Mouse (Mus musculus): ENCODE measurements at regions not wholly inside any gene's neighbourhood (a gene's known extent, or its start where the extent isn't known, plus 50 kb on each side); places are given as distances from the start of the nearest gene placed in this dataset.

DNA sequence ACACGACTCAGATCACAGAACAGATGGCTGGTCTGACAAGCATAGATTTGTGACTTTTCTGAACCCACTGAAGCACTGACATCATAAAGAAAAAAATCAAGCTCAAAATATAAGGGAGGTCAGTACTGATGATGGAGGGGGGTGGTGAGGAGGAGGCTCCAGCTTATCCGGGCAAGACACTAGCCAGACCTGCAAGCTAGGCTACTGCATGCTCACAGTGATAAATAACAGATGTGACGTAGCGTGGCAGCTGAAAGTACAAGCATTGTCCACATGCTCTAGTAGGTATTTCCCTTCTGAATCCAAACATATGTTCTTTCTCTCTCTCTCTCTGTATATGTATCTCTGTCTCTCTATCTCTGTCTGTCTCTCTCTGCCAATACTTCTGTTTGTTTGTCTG, 342.7 kb downstream of the Cps1 start:
- no peak overlapping the region for H3K27ac ChIP-seq
- H3K36me3 ChIP-seq: no peaks in the 10 kb centered on the region
- H3K4me3 ChIP-seq (replicated peaks): no peak overlapping the region
- 25% methylated on average over 4 of the region's 4 CpGs for WGBS
- no peak overlapping the region for H3K4me2 ChIP-seq
- H3K9ac ChIP-seq (replicated peaks): no peak overlapping the region
- no peaks in the 10 kb centered on the region for H3K9me3 ChIP-seq
- ATAC-seq (ENCODE audit: insufficient number of reproducible peaks, insufficient read depth, low FRiP score, low TSS enrichment, low read depth): no peak; the same call in 1 of the 2 replicates
- no peaks in the 10 kb centered on the region for H3K27me3 ChIP-seq
- peaks cover 3% of the 10 kb centered on the region; the same call in 1 of the 2 replicates for H3K4me1 ChIP-seq (replicated peaks)

DNA sequence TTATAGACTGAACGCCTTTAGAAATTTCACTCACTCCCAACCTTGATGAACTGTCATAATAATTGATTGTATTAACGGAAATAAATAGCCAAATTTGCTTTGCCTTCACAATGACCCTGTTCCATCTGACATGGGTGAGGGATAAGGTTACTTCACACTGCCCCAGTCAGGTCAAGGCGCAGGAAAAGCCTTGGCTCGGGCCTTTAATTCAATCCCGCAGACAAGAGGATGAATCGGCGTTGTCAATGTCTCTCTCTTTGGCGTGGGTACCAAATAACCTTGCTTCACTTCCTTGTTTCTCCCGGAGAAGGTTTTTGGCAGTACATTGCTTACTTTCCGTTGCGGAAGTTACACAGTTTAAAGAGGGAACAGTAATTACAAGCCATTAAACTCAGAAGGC, 354.2 kb downstream of the Cps1 start:
- Histone ChIP-seq H3K4me3 (replicated peaks) (no peak overlapping the region), H3K9me3 (0 out of 2 replicates have a peak, but pooled peaks cover 5% of the 10 kb centered on the region), H3K27me3 (no peaks in the 10 kb centered on the region), H3K4me1 (replicated peaks) (no peaks in the 10 kb centered on the region), H3K36me3 (no peaks in the 10 kb centered on the region), H3K4me2 (no peak overlapping the region), H3K27ac (no peak overlapping the region), H3K9ac (replicated peaks) (no peak overlapping the region)
- no peak for ATAC-seq (ENCODE audit: insufficient number of reproducible peaks, insufficient read depth, low FRiP score, low TSS enrichment, low read depth)
- WGBS: 67% methylated on average over 11 of the region's 11 CpGs

DNA sequence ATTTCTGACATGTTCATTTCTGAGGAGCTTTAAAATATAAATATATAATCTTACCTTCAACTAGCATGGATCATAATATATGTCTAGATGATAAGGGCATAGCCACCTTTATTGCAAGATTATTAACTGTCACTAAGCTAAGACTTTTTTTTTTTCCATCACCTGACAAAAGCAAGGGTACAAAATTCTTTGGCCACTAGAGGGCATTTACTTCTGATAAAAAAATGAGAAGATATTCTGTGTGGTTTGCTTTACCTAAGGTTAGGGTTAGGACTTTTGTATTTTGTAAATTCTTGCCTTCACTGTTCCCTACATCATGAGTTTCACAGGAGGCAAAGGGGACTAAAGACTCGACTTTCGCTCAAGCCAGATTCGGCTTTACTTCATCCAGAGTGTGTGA, 355.1 kb downstream of the Cps1 start:
- WGBS: 93% methylated on average over 3 of the region's 3 CpGs
- Histone ChIP-seq H3K9me3 (0 out of 2 replicates have a peak, but pooled peaks cover 5% of the 10 kb centered on the region), H3K27me3 (no peaks in the 10 kb centered on the region), H3K4me1 (replicated peaks) (no peaks in the 10 kb centered on the region), H3K27ac (no peak overlapping the region), H3K4me3 (replicated peaks) (no peak overlapping the region), H3K9ac (replicated peaks) (no peak overlapping the region), H3K4me2 (no peak overlapping the region), H3K36me3 (no peaks in the 10 kb centered on the region)
- no peak for ATAC-seq (ENCODE audit: insufficient number of reproducible peaks, insufficient read depth, low FRiP score, low TSS enrichment, low read depth)

GRCm38 (mm10) chr1:67481974-67482373, 359.1 kb downstream of the Cps1 start:
- ATAC-seq (ENCODE audit: insufficient number of reproducible peaks, insufficient read depth, low FRiP score, low TSS enrichment, low read depth): no peak
- H3K4me3 ChIP-seq (replicated peaks): no peak overlapping the region
- no peak overlapping the region for H3K9ac ChIP-seq (replicated peaks)
- no peak overlapping the region for H3K4me2 ChIP-seq
- no peaks in the 10 kb centered on the region for H3K4me1 ChIP-seq (replicated peaks)
- 76% methylated on average over 1 of the region's 1 CpGs for WGBS
- H3K27me3 ChIP-seq: no peaks in the 10 kb centered on the region
- no peak overlapping the region for H3K27ac ChIP-seq
- H3K36me3 ChIP-seq: no peaks in the 10 kb centered on the region
- 0 out of 2 replicates have a peak, but pooled peaks cover 5% of the 10 kb centered on the region for H3K9me3 ChIP-seq

DNA sequence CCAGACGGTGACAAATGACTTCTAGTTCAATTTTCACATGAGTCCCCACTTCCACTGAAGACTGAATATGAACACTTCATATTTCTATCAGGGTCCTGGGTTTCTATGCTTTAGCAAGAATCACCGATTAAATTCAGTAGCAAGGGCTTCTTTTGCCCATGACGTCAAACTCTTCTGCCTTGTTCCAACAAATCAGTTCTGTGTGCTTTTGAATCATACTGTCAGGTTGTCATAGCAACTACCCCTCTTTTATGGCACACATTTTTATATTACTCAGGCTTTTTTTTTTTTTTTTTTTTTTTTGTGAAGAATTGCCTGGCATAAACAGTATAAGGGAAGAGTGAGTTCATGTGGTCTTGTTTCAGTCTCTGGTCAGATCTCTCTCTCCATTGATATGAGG, 381.3 kb downstream of the Cps1 start:
- ATAC-seq (ENCODE audit: insufficient number of reproducible peaks, insufficient read depth, low FRiP score, low TSS enrichment, low read depth): no peak
- Histone ChIP-seq H3K27me3 (no peaks in the 10 kb centered on the region), H3K9ac (replicated peaks) (no peak overlapping the region), H3K4me3 (replicated peaks) (no peak overlapping the region), H3K36me3 (no peaks in the 10 kb centered on the region), H3K4me1 (replicated peaks) (no peaks in the 10 kb centered on the region), H3K4me2 (no peak overlapping the region), H3K27ac (no peak overlapping the region), H3K9me3 (no peaks in the 10 kb centered on the region)
- WGBS: 87% methylated on average over 3 of the region's 3 CpGs

DNA sequence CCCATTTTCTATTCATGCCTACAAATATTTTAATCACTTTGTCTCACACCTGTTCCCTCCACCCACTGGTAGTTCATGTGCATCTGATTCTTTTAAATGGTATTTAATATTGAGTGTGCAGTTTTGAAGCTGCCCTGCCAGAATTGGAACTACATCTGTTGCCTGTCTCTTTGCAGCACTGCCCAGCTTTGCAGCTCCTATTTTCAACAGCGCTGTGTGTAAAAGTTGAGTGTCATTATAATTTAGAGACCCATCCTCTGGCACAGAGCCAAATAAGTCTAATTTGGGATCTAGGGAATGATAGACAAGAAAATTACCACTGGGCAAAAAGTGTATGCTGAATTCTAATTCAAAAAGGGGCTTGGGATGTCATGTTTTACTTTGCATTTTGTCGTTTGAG, 382.9 kb downstream of the Cps1 start:
- H3K4me1 ChIP-seq (replicated peaks): no peaks in the 10 kb centered on the region
- ATAC-seq (ENCODE audit: insufficient number of reproducible peaks, insufficient read depth, low FRiP score, low TSS enrichment, low read depth): no peak
- H3K36me3 ChIP-seq: no peaks in the 10 kb centered on the region
- H3K9me3 ChIP-seq: no peaks in the 10 kb centered on the region
- no peak overlapping the region for H3K4me3 ChIP-seq (replicated peaks)
- H3K9ac ChIP-seq (replicated peaks): no peak overlapping the region
- no peaks in the 10 kb centered on the region for H3K27me3 ChIP-seq
- H3K27ac ChIP-seq: no peak overlapping the region
- 81% methylated on average over 2 of the region's 2 CpGs for WGBS
- H3K4me2 ChIP-seq: no peak overlapping the region

GRCm38 (mm10) chr1:67518295-67518694, 395.5 kb downstream of the Cps1 start:
- Histone ChIP-seq H3K36me3 (no peaks in the 10 kb centered on the region), H3K27me3 (no peaks in the 10 kb centered on the region), H3K4me3 (replicated peaks) (no peak overlapping the region), H3K9me3 (no peaks in the 10 kb centered on the region), H3K4me2 (no peak overlapping the region), H3K4me1 (replicated peaks) (no peaks in the 10 kb centered on the region), H3K9ac (replicated peaks) (no peak overlapping the region), H3K27ac (no peak overlapping the region)
- ATAC-seq (ENCODE audit: insufficient number of reproducible peaks, insufficient read depth, low FRiP score, low TSS enrichment, low read depth): no peak
- WGBS: 86% methylated on average over 3 of the region's 3 CpGs

- no peak overlapping the region for H3K27ac ChIP-seq
- H3K9me3 ChIP-seq: no peaks in the 10 kb centered on the region
- no peak overlapping the region for H3K9ac ChIP-seq (replicated peaks)
- no peaks in the 10 kb centered on the region for H3K27me3 ChIP-seq
- H3K4me1 ChIP-seq (replicated peaks): no peaks in the 10 kb centered on the region
- no peak for ATAC-seq (ENCODE audit: insufficient number of reproducible peaks, insufficient read depth, low FRiP score, low TSS enrichment, low read depth)
- no peak overlapping the region for H3K4me2 ChIP-seq
- no peaks in the 10 kb centered on the region for H3K36me3 ChIP-seq
- H3K4me3 ChIP-seq (replicated peaks): no peak overlapping the region
These were observed 435.9 kb downstream of the Cps1 start for GRCm38 (mm10) chr1:67558728-67559127.

- Histone ChIP-seq H3K4me1 (replicated peaks) (no peaks in the 10 kb centered on the region), H3K9ac (replicated peaks) (no peak overlapping the region), H3K9me3 (no peaks in the 10 kb centered on the region), H3K36me3 (no peaks in the 10 kb centered on the region), H3K27ac (no peak overlapping the region), H3K4me2 (no peak overlapping the region), H3K4me3 (replicated peaks) (no peak overlapping the region), H3K27me3 (no peaks in the 10 kb centered on the region)
- no peak for ATAC-seq (ENCODE audit: insufficient number of reproducible peaks, insufficient read depth, low FRiP score, low TSS enrichment, low read depth)
- WGBS: 83% methylated on average over 1 of the region's 1 CpGs
These were observed 436.4 kb downstream of the Cps1 start for GRCm38 (mm10) chr1:67559179-67559578.

DNA sequence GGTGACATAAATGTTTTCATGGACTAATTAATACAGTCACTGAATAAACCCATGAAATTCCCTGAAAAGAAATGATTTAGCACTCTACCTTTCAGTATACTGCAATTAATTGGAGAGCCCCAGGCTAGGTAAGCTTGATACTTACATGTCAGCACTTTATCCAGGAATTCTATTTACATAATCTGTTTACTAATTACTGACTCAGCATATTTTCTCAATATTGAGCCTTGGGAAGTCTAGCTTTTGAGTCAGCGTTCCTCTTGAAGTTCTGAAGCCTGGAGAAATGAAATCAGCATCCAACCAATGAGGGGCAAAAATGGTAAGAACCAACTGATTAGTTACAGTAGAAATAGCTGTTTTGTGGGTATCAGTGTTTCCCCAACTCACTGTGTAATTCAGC, 448.8 kb downstream of the Cps1 start:
- WGBS: 93% methylated on average over 1 of the region's 1 CpGs

DNA sequence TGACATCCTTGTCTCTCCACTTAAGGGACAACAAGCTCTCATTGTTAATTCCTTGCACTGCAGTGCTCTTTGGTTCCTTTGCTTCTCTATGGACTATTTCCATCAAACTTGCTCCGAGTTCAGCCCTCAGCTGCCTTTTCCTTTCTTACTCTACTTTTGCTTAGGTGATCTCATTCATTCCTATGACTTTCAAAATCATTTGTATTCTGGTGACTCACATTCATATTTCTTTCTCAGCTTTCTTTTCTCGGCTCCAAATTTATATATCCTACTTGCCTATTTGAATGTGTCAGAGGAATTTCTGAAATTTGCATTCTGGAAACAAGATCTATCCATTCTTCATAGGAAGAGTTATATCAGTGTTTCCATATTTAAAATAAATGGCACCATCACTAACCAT, 456.9 kb downstream of the Cps1 start:
- Histone ChIP-seq H3K27ac (no peak overlapping the region), H3K4me1 (replicated peaks) (no peaks in the 10 kb centered on the region), H3K9me3 (no peaks in the 10 kb centered on the region), H3K4me3 (replicated peaks) (no peak overlapping the region), H3K27me3 (no peaks in the 10 kb centered on the region), H3K4me2 (no peak overlapping the region), H3K36me3 (no peaks in the 10 kb centered on the region), H3K9ac (replicated peaks) (no peak overlapping the region)
- ATAC-seq (ENCODE audit: insufficient number of reproducible peaks, insufficient read depth, low FRiP score, low TSS enrichment, low read depth): no peak
- WGBS: 84% methylated on average over 2 of the region's 2 CpGs

More for the DNA sequence above, 448.8 kb downstream of the Cps1 start:
- no peak overlapping the region for H3K4me2 ChIP-seq
- no peaks in the 10 kb centered on the region for H3K36me3 ChIP-seq
- H3K4me1 ChIP-seq (replicated peaks): no peaks in the 10 kb centered on the region
- ATAC-seq (ENCODE audit: insufficient number of reproducible peaks, insufficient read depth, low FRiP score, low TSS enrichment, low read depth): no peak
- no peak overlapping the region for H3K27ac ChIP-seq
- no peaks in the 10 kb centered on the region for H3K9me3 ChIP-seq
- H3K27me3 ChIP-seq: no peaks in the 10 kb centered on the region
- no peak overlapping the region for H3K4me3 ChIP-seq (replicated peaks)
- H3K9ac ChIP-seq (replicated peaks): no peak overlapping the region

Measured in limb, embryonic 12.5 days (tissue).